Mouse (Mus musculus) midbrain, embryonic 13.5 days (tissue): Measurements from ENCODE around the gene Gm26558. TPM values are rescaled to one million over a fixed set of nuclear protein-coding genes. Genes with fewer than 3 reads are reported as not detected.
A peak's percentile ranks its signal among the peaks of the same experiment; 100 is the strongest.

Source experiments
- ATAC-seq: fragments of 200-750 bp; cut with Nextera tagmentation; 2 replicates; pipeline ENCODE4 v1.8.0; 2017; ENCODE audit warnings: mild to moderate bottlenecking, moderate TSS enrichment, moderate library complexity
- H3K27ac ChIP-seq: fragments of 300-500 bp; sonication (generic); 2 replicates; pipeline ENCODE4 v1.5.1; 2015; ENCODE audit warnings: inconsistent platforms, mild to moderate bottlenecking, moderate library complexity
- H3K27me3 ChIP-seq: fragments of 300-500 bp; sonication (generic); 2 replicates; pipeline ENCODE4 v1.6.1; 2015; ENCODE audit warnings: mild to moderate bottlenecking, inconsistent platforms
- H3K36me3 ChIP-seq: fragments of 300-500 bp; sonication (generic); 2 replicates; pipeline ENCODE4 v1.6.1; 2015; ENCODE audit warnings: mild to moderate bottlenecking, inconsistent platforms
- H3K4me1 ChIP-seq: fragments of 300-500 bp; sonication (generic); replicated peaks from 2 replicates; pipeline ENCODE4 v1.6.1; 2015; ENCODE audit warnings: inconsistent platforms
- H3K4me2 ChIP-seq: fragments of 300-500 bp; sonication (generic); replicated peaks from 2 replicates; pipeline ENCODE4 v1.6.1; 2015; ENCODE audit warnings: moderate library complexity, mild to moderate bottlenecking, inconsistent platforms
- H3K4me3 ChIP-seq: fragments of 300-500 bp; sonication (generic); replicated peaks from 2 replicates; pipeline ENCODE4 v1.5.1; 2015; ENCODE audit warnings: mild to moderate bottlenecking, inconsistent platforms
- H3K9ac ChIP-seq: fragments of 300-500 bp; sonication (generic); replicated peaks from 2 replicates; pipeline ENCODE4 v1.6.1; 2015; ENCODE audit warnings: mild to moderate bottlenecking, inconsistent platforms
- H3K9me3 ChIP-seq: fragments of 300-500 bp; sonication (generic); 2 replicates; pipeline ENCODE4 v1.6.1; 2016; ENCODE audit warnings: mild to moderate bottlenecking, inconsistent platforms
- WGBS: fragments of 180-500 bp; shearing (Covaris S2); methylation state at CpG from one replicate; pipeline ENCODE4 v1.1.7; 2015; 5-methylcytosine and 5-hydroxymethylcytosine counted together
- polyA plus RNA-seq: library from polyadenylated mRNA; unstranded; fragments of >200 nt; fragmentation: Nextera tagmentation; extraction: Ambion mirVana; gene quantifications from 2 replicates; pipeline ENCODE4 v1.2.1, GENCODE M21; 2015

The Gm26558 gene
- 2.7 and 3.4 TPM in 2 replicates for polyA plus RNA-seq

DNA sequence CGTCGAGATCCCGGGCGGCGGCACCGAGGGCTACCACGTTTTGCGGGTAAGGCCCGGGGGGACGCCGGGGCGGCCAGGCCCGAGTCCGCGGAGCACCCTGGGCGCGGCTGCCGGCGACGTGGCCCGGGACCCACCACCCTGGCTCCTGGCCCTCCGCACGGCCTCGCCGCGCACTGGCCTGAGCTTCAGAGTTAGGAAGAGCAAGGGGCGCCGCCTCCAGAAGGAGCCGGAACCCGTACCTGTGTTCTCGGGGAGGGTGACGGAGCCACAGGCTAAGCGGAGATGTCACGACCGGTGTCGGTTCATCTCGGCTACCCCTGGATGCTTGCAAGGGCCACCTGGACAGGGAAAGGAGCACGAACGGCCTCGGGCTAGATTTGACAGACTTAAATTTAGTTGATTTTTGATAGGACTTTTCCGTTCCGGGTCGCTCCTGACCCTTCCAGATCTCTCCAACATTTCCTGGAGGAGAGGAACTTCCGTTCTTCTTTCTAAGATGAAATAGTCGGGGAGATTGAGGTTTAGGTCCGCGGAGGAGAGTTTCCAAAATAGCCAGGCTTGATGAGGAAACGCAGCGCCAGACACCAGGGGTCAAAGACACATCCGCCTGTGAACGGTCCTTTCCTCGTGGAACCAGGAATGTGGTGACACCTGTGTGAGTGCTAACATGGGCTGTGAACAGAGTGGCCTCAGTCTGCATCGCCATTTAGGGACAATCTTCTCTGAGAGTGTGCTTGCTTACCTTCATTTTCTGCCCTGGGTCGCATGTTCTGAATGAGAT lies at the start of gene Gm26558:
Gm26558 (minus strand) TSS at position 394 of the 781 bp plus-strand sequence.
- under 1% methylated on average over 54 of the region's 54 CpGs for WGBS
- Histone ChIP-seq H3K4me1 (peaks cover 24% of the 10 kb centered on the region), H3K27ac (peak within 1 kb of the TSS; percentile 87), H3K4me2 (peak within 1 kb of the TSS; percentile 90), H3K4me3 (peak within 1 kb of the TSS; percentile 91), H3K9me3 (no peaks in the 10 kb centered on the region), H3K27me3 (no peaks in the 10 kb centered on the region), H3K36me3 (no peaks in the 10 kb centered on the region), H3K9ac (peak within 1 kb of the TSS; percentile 92)
- peak; percentile 91 for ATAC-seq

DNA sequence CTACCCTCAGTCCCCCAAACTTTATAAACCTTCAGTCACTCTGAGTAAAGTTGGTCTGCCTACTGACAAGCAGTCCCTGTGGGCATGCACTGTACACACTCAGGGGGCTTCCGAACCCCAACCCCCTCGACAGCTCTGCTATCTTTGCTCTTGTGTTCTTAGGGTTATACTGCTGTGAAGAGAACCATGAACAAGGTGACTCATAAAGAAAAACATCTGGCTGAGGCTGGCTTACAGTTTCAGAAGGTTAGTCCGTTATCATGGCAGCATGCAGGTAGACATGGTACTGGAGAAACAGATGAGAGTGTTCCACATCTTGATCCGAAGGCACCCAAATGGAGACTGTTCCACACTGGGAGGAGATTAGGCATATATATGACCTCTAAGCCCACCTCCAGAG lies 49.0 kb upstream of the Gm26558 start:
- 95% methylated on average over 4 of the region's 4 CpGs for WGBS
- Histone ChIP-seq H3K4me2 (no peak overlapping the region), H3K9ac (no peak overlapping the region), H3K36me3 (peaks cover 49% of the 10 kb centered on the region), H3K9me3 (no peaks in the 10 kb centered on the region), H3K4me3 (no peak overlapping the region), H3K27me3 (no peaks in the 10 kb centered on the region), H3K27ac (no peak overlapping the region), H3K4me1 (no peaks in the 10 kb centered on the region)
- no peak for ATAC-seq

DNA sequence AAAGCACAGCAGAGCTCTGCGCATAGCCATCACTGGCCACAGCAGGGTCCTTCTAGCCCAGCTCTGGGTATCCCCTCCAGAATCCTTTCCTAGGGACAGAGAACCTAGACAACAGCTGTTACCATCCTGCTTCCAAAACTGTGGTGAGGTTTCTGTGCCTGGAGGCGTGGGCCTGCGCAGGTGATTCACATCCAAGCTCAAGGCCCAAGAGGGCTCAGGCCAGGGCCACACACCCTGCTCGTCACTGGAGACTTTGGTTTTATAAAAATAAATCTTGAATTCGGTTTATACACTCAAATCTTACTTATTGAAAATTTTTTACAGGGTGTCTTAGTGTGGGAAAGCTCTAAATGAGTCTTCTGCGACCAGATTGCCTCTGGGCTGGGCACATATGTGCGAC lies 48.3 kb upstream of the Gm26558 start:
- Histone ChIP-seq H3K27ac (no peak overlapping the region), H3K9me3 (no peaks in the 10 kb centered on the region), H3K36me3 (peaks cover 42% of the 10 kb centered on the region), H3K9ac (no peak overlapping the region), H3K4me1 (no peaks in the 10 kb centered on the region), H3K4me2 (no peak overlapping the region), H3K4me3 (no peak overlapping the region), H3K27me3 (no peaks in the 10 kb centered on the region)
- no peak for ATAC-seq
- WGBS = 95% methylated on average over 7 of the region's 7 CpGs

DNA sequence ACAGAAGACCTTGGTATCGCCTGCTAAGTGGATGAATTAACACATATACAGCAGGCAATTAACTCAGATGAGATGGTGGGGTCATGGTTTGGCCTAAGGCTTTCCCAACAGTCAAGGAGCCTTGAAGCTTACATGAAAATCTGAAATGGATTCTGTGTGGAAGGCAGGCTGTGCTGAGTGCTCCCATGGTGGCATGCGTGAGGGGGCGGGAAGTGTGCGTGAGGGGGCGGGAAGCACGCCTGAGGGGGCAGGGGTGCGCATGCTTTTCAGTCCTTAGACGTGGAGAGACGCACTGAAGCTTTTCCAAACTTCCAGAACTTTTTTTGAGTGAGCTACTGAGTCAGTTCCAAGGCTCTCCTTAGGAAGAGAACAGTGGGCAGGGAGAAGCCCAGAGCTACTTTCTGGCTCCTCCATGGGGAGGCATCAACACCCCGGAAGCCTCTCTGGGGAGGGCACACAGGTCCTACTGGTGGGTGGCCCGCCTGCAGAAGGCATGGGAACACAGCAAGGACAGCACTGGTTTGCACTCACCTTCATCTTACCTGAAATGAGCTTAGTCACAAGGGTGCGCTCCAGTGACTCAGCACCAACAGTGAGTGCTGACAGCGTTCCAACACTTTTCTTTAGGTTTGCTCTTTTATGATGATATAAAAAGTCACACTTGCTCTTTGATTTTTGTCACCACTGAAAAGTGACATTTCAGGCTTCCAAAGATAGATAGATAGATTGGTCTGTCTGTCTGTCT lies 47.2 kb upstream of the Gm26558 start:
- no peaks in the 10 kb centered on the region for H3K9me3 ChIP-seq
- 0 out of 2 replicates have a peak, but pooled peaks cover 4% of the 10 kb centered on the region for H3K4me1 ChIP-seq
- ATAC-seq = no peak
- H3K36me3 ChIP-seq = peaks cover 32% of the 10 kb centered on the region
- no peak overlapping the region for H3K9ac ChIP-seq
- no peaks in the 10 kb centered on the region for H3K27me3 ChIP-seq
- no peak overlapping the region for H3K4me3 ChIP-seq
- 83% methylated on average over 13 of the region's 13 CpGs for WGBS
- no peak overlapping the region for H3K27ac ChIP-seq
- no peak overlapping the region for H3K4me2 ChIP-seq

DNA sequence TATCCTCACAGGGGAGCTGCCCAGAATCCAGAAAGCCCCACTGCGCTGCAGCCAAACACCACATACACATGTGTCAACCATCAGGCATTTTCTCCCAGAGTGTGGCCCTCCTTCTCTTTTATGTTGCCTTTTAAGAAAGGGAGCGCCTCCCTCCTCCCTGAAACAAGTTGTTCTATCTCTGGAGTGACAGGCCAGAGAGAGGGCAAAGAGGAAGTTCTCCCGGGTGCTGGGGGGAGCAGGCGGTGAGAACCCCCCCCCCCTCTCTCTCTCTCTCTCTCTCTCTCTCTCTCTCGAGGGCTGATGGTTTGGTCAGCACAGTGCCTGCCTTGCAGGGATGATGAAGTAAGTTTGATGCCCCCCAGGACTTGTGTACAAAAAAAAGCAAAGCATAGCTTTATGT lies 40.5 kb upstream of the Gm26558 start:
- Histone ChIP-seq H3K9me3 (peaks cover 8% of the 10 kb centered on the region; the same call in 1 of the 2 replicates), H3K4me1 (0 out of 2 replicates have a peak, but pooled peaks cover 4% of the 10 kb centered on the region), H3K9ac (no peak overlapping the region), H3K27ac (no peak overlapping the region), H3K4me2 (no peak overlapping the region), H3K36me3 (no peaks in the 10 kb centered on the region), H3K4me3 (no peak overlapping the region), H3K27me3 (no peaks in the 10 kb centered on the region)
- no peak for ATAC-seq
- WGBS = 55% methylated on average over 5 of the region's 5 CpGs

DNA sequence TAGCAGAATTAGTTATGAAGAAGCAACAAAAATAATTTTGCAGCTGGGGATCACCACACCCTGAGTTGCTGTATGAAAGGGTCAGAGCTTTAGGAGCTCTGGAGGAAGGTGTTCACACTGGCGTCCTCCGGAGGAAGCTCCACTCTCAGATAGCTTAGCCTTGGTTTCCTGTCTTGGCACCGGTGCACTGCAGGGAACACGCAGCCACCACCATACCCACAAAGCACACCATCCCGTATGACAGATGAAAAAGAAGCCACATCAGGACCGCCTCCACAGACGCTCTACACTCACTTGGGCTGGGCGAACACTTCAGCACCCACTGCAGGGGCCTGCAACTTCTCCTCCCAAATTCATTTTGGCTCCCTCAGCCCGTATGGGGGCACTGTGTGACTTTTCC lies 39.7 kb upstream of the Gm26558 start:
- H3K36me3 ChIP-seq = no peaks in the 10 kb centered on the region
- H3K4me3 ChIP-seq = no peak overlapping the region
- WGBS = 74% methylated on average over 9 of the region's 9 CpGs
- no peaks in the 10 kb centered on the region for H3K27me3 ChIP-seq
- no peak overlapping the region for H3K4me2 ChIP-seq
- H3K4me1 ChIP-seq = 0 out of 2 replicates have a peak, but pooled peaks cover 4% of the 10 kb centered on the region
- H3K9ac ChIP-seq = no peak overlapping the region
- no peak for ATAC-seq
- peaks cover 9% of the 10 kb centered on the region; the same call in 1 of the 2 replicates for H3K9me3 ChIP-seq
- no peak overlapping the region for H3K27ac ChIP-seq

DNA sequence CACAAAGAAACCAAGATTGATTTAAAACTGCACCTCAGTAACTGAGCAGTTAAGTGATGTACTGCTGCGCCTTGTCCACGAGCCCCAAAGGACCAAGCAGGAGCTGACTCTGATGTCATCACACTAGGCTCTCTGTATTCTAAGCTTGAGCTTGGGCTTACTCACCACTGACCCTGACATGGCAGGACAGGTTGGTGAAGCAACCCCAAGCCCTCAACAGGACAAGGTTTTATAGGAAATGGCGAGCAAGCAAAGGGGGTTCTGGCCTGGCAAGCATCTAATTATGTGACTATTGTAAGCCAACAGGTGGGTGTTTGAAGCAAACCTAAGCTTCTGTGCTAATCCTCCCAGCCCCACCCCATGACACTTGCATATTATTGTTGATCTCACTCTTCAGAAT lies 38.9 kb upstream of the Gm26558 start:
- H3K27me3 ChIP-seq = no peaks in the 10 kb centered on the region
- no peak for ATAC-seq
- H3K4me1 ChIP-seq = 0 out of 2 replicates have a peak, but pooled peaks cover 4% of the 10 kb centered on the region
- H3K4me3 ChIP-seq = no peak overlapping the region
- no peak overlapping the region for H3K9ac ChIP-seq
- H3K9me3 ChIP-seq = peaks cover 9% of the 10 kb centered on the region; the same call in 1 of the 2 replicates
- WGBS = 91% methylated on average over 3 of the region's 3 CpGs
- no peak overlapping the region for H3K27ac ChIP-seq
- H3K36me3 ChIP-seq = no peaks in the 10 kb centered on the region
- no peak overlapping the region for H3K4me2 ChIP-seq

DNA sequence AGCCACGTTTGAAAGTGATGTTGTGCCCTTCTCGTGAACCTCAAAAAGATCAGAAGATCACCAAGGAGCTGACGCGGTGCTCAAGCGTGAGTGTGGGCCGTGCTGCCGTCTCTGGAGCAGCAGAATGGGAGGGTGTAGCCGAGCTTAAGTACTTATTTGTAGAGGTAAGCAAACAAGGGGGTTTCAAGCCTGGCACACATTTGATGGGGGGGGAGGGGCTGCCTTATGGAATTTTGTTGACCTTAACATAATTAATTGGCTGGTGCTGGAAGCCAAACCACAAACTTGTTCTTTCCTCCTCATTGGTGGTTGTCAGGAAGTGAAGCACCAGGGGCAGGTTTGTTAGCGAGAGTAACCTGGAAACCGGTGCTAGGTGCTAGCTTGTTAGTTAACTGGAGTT lies 33.8 kb upstream of the Gm26558 start:
- no peak overlapping the region for H3K27ac ChIP-seq
- no peaks in the 10 kb centered on the region for H3K27me3 ChIP-seq
- no peak for ATAC-seq
- H3K9ac ChIP-seq = no peak overlapping the region
- no peaks in the 10 kb centered on the region for H3K4me1 ChIP-seq
- H3K36me3 ChIP-seq = peaks cover 17% of the 10 kb centered on the region
- H3K9me3 ChIP-seq = peaks cover 9% of the 10 kb centered on the region; the same call in 1 of the 2 replicates
- WGBS = 88% methylated on average over 10 of the region's 10 CpGs
- H3K4me2 ChIP-seq = no peak overlapping the region
- no peak overlapping the region for H3K4me3 ChIP-seq

DNA sequence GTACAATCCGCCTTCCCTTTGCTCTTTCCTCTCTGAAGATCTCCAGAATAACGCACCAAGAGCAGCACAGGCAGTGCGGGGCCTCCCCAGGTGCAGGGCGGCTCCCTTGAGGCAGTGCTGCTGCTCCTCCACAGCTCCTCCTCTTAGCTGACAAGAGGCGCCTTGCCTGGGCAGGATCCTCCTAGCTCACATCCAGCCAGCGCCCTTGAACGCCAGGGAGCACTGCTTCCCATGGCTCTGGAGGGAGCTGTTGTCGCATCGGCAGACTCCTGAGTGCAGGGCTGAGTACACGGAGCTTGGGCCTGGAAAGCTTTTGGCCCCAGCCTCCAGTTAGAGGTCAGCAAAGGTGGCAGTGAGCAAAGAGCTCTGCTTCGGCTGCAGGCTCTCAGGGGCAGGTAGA lies 28.3 kb upstream of the Gm26558 start:
- Histone ChIP-seq H3K36me3 (peaks cover 70% of the 10 kb centered on the region), H3K4me1 (no peaks in the 10 kb centered on the region), H3K27ac (no peak overlapping the region), H3K9me3 (no peaks in the 10 kb centered on the region), H3K4me2 (no peak overlapping the region), H3K4me3 (no peak overlapping the region), H3K9ac (no peak overlapping the region), H3K27me3 (no peaks in the 10 kb centered on the region)
- ATAC-seq = no peak
- WGBS = 85% methylated on average over 11 of the region's 11 CpGs

DNA sequence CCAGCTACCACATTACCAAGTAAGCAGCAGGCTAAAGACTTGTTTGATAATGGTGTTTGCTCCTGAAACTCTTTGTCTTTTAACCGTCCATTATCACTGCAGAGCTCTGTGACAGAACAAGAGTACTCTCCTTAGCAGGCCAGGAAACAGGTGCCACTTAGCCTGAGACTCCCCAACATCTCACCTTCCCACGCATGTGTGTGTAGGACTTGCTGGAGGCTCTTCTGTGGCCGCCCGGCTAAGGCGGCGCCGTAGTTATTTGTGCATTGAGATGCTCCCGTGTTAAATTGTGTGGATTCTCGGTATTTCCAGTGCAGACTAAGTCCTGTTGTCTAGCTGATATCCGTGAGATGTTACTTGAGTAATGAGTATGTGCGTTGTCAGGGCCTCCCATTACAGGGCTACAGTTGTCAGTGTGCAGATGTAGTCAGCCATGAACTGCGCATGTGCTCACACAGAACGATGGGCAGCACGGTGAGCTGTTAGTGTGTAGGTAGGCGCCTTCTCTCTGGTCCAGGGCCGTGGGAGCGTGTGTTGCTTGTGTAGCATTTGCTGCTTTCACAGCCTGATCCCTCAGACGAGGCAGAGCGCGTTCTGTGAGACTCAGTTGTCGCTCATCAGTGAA lies 26.7 kb upstream of the Gm26558 start:
- Histone ChIP-seq H3K27me3 (no peaks in the 10 kb centered on the region), H3K27ac (no peak overlapping the region), H3K9me3 (no peaks in the 10 kb centered on the region), H3K36me3 (peaks cover 84% of the 10 kb centered on the region), H3K4me2 (no peak overlapping the region), H3K4me1 (no peaks in the 10 kb centered on the region), H3K4me3 (no peak overlapping the region), H3K9ac (no peak overlapping the region)
- ATAC-seq = no peak
- 95% methylated on average over 21 of the region's 21 CpGs for WGBS

DNA sequence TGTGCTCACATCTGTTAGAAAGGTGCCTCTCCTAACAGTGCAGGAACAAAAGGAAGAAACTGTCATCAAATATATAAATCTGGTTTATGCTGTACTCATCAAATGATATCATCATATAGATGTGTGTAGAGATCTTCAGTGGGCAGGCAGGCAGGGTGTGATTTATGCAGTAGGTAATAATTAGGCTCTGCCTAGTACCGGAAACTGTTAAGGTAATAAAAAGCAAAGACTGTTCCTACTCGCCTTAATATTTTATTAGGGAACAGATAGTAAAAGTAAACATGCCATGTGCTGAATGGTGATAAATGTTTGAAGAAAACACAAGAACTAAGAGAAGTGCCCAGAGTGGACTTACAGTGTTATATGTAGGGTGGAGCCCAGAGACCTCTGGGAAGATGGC lies 20.4 kb upstream of the Gm26558 start:
- Histone ChIP-seq H3K4me3 (no peak overlapping the region), H3K36me3 (peaks cover 83% of the 10 kb centered on the region), H3K9me3 (no peaks in the 10 kb centered on the region), H3K9ac (no peak overlapping the region), H3K27me3 (no peaks in the 10 kb centered on the region), H3K27ac (no peak overlapping the region), H3K4me2 (no peak overlapping the region), H3K4me1 (no peaks in the 10 kb centered on the region)
- 89% methylated on average over 2 of the region's 2 CpGs for WGBS
- no peak for ATAC-seq
